Mouse (Mus musculus): Measurements from ENCODE around the gene Tle3. TPM values are rescaled to one million over a fixed set of nuclear protein-coding genes. Genes with fewer than 3 reads are reported as not detected.

The Tle3 gene
- polyA plus RNA-seq, 1 experiment from 2014 or later = 31.4 TPM

- Histone ChIP-seq H3K36me3 (replicated peaks; ENCODE audit: control insufficient read depth, insufficient read depth, low read depth, low read length) (peaks cover 28% of the 10 kb centered on the region), H3K27me3 (ENCODE audit: control insufficient read depth, insufficient read depth, low read length) (no peaks in the 10 kb centered on the region), H3K4me1 (ENCODE audit: control insufficient read depth, insufficient read depth, low read length) (peaks cover 4% of the 10 kb centered on the region), H3K27ac (replicated peaks; ENCODE audit: low read depth, low read length) (no peak overlapping the region), H3K9ac (replicated peaks; ENCODE audit: low read length) (no peak overlapping the region), H3K4me3 (ENCODE audit: low read depth, low read length) (no peak overlapping the region), H3K9me3 (replicated peaks; ENCODE audit: control insufficient read depth, low read length) (no peaks in the 10 kb centered on the region), H3K4me2 (ENCODE audit: low read depth, low read length) (no peak overlapping the region)
- ATAC-seq (replicated peaks; ENCODE audit: insufficient number of reproducible peaks, low FRiP score, low TSS enrichment, low read depth) (no peak), DNase-seq (ENCODE audit: low spot score) (no peak)
- WGBS = 91% methylated on average over 5 of the region's 5 CpGs
Measured at GRCm38 (mm10) chr9:61393847-61394246, 21.7 kb downstream of the Tle3 start.

- Histone ChIP-seq H3K27ac (replicated peaks; ENCODE audit: low read depth, low read length) (no peak overlapping the region), H3K4me2 (ENCODE audit: low read depth, low read length) (no peak overlapping the region), H3K9me3 (replicated peaks; ENCODE audit: control insufficient read depth, low read length) (no peaks in the 10 kb centered on the region), H3K27me3 (ENCODE audit: control insufficient read depth, insufficient read depth, low read length) (no peaks in the 10 kb centered on the region), H3K36me3 (replicated peaks; ENCODE audit: control insufficient read depth, insufficient read depth, low read depth, low read length) (peaks cover 34% of the 10 kb centered on the region), H3K4me3 (ENCODE audit: low read depth, low read length) (no peak overlapping the region), H3K9ac (replicated peaks; ENCODE audit: low read length) (no peak overlapping the region), H3K4me1 (ENCODE audit: control insufficient read depth, insufficient read depth, low read length) (peaks cover 3% of the 10 kb centered on the region)
- ATAC-seq (replicated peaks; ENCODE audit: insufficient number of reproducible peaks, low FRiP score, low TSS enrichment, low read depth) (0 out of 2 replicates have a peak, but pooled peaks have one; percentile 19), DNase-seq (ENCODE audit: low spot score) (no peak)
- WGBS = 70% methylated on average over 3 of the region's 3 CpGs
Measured at GRCm38 (mm10) chr9:61395071-61395470, 22.9 kb downstream of the Tle3 start.

GRCm38 (mm10) chr9:61396474-61396873, 24.3 kb downstream of the Tle3 start:
- H3K36me3 ChIP-seq (replicated peaks; ENCODE audit: control insufficient read depth, insufficient read depth, low read depth, low read length) = peaks cover 38% of the 10 kb centered on the region
- no peak overlapping the region for H3K9ac ChIP-seq (replicated peaks; ENCODE audit: low read length)
- H3K4me3 ChIP-seq (ENCODE audit: low read depth, low read length) = no peak overlapping the region
- H3K4me2 ChIP-seq (ENCODE audit: low read depth, low read length) = no peak overlapping the region
- 22% methylated on average over 13 of the region's 13 CpGs for WGBS
- DNase-seq (ENCODE audit: low spot score) (peak; percentile 63), ATAC-seq (replicated peaks; ENCODE audit: insufficient number of reproducible peaks, low FRiP score, low TSS enrichment, low read depth) (no peak; the same call in 1 of the 2 replicates)
- no peak overlapping the region for H3K27ac ChIP-seq (replicated peaks; ENCODE audit: low read depth, low read length)
- peaks cover 3% of the 10 kb centered on the region for H3K4me1 ChIP-seq (ENCODE audit: control insufficient read depth, insufficient read depth, low read length)
- no peaks in the 10 kb centered on the region for H3K9me3 ChIP-seq (replicated peaks; ENCODE audit: control insufficient read depth, low read length)
- no peaks in the 10 kb centered on the region for H3K27me3 ChIP-seq (ENCODE audit: control insufficient read depth, insufficient read depth, low read length)

- Histone ChIP-seq H3K27me3 (ENCODE audit: control insufficient read depth, insufficient read depth, low read length) (no peaks in the 10 kb centered on the region), H3K9me3 (replicated peaks; ENCODE audit: control insufficient read depth, low read length) (no peaks in the 10 kb centered on the region), H3K4me1 (ENCODE audit: control insufficient read depth, insufficient read depth, low read length) (peaks cover 3% of the 10 kb centered on the region), H3K4me3 (ENCODE audit: low read depth, low read length) (no peak overlapping the region), H3K36me3 (replicated peaks; ENCODE audit: control insufficient read depth, insufficient read depth, low read depth, low read length) (peaks cover 38% of the 10 kb centered on the region), H3K27ac (replicated peaks; ENCODE audit: low read depth, low read length) (no peak overlapping the region), H3K4me2 (ENCODE audit: low read depth, low read length) (no peak overlapping the region), H3K9ac (replicated peaks; ENCODE audit: low read length) (no peak overlapping the region)
- 66% methylated on average over 4 of the region's 4 CpGs for WGBS
- no peak for DNase-seq (ENCODE audit: low spot score)
- ATAC-seq (replicated peaks; ENCODE audit: insufficient number of reproducible peaks, low FRiP score, low TSS enrichment, low read depth) = no peak
Measured at GRCm38 (mm10) chr9:61397130-61397529, 25.0 kb downstream of the Tle3 start.

- DNase-seq (ENCODE audit: low spot score) = no peak
Measured at GRCm38 (mm10) chr9:61398160-61398559, 26.0 kb downstream of the Tle3 start.

GRCm38 (mm10) chr9:61400132-61400531, 28.0 kb downstream of the Tle3 start:
- no peak overlapping the region for H3K27ac ChIP-seq (replicated peaks; ENCODE audit: low read depth, low read length)
- H3K27me3 ChIP-seq (ENCODE audit: control insufficient read depth, insufficient read depth, low read length) = no peaks in the 10 kb centered on the region
- no peak overlapping the region for H3K4me2 ChIP-seq (ENCODE audit: low read depth, low read length)
- no peak overlapping the region for H3K4me3 ChIP-seq (ENCODE audit: low read depth, low read length)
- H3K9me3 ChIP-seq (replicated peaks; ENCODE audit: control insufficient read depth, low read length) = no peaks in the 10 kb centered on the region
- peaks cover 20% of the 10 kb centered on the region for H3K36me3 ChIP-seq (replicated peaks; ENCODE audit: control insufficient read depth, insufficient read depth, low read depth, low read length)
- 89% methylated on average over 7 of the region's 7 CpGs for WGBS
- peaks cover 15% of the 10 kb centered on the region for H3K4me1 ChIP-seq (ENCODE audit: control insufficient read depth, insufficient read depth, low read length)
- ATAC-seq (replicated peaks; ENCODE audit: insufficient number of reproducible peaks, low FRiP score, low TSS enrichment, low read depth) = no peak
- DNase-seq (ENCODE audit: low spot score) = no peak
- no peak overlapping the region for H3K9ac ChIP-seq (replicated peaks; ENCODE audit: low read length)

More at GRCm38 (mm10) chr9:61398160-61398559, 26.0 kb downstream of the Tle3 start:
- Histone ChIP-seq H3K27ac (replicated peaks; ENCODE audit: low read depth, low read length) (no peak overlapping the region), H3K4me3 (ENCODE audit: low read depth, low read length) (no peak overlapping the region), H3K4me1 (ENCODE audit: control insufficient read depth, insufficient read depth, low read length) (peaks cover 5% of the 10 kb centered on the region), H3K9me3 (replicated peaks; ENCODE audit: control insufficient read depth, low read length) (no peaks in the 10 kb centered on the region), H3K36me3 (replicated peaks; ENCODE audit: control insufficient read depth, insufficient read depth, low read depth, low read length) (peaks cover 36% of the 10 kb centered on the region), H3K27me3 (ENCODE audit: control insufficient read depth, insufficient read depth, low read length) (no peaks in the 10 kb centered on the region), H3K4me2 (ENCODE audit: low read depth, low read length) (no peak overlapping the region), H3K9ac (replicated peaks; ENCODE audit: low read length) (no peak overlapping the region)
- no peak for ATAC-seq (replicated peaks; ENCODE audit: insufficient number of reproducible peaks, low FRiP score, low TSS enrichment, low read depth)
- WGBS = 85% methylated on average over 9 of the region's 9 CpGs

GRCm38 (mm10) chr9:61401664-61402063, 29.5 kb downstream of the Tle3 start:
- Histone ChIP-seq H3K9me3 (replicated peaks; ENCODE audit: control insufficient read depth, low read length) (no peaks in the 10 kb centered on the region), H3K27ac (replicated peaks; ENCODE audit: low read depth, low read length) (no peak overlapping the region), H3K4me2 (ENCODE audit: low read depth, low read length) (no peak overlapping the region), H3K27me3 (ENCODE audit: control insufficient read depth, insufficient read depth, low read length) (no peaks in the 10 kb centered on the region), H3K9ac (replicated peaks; ENCODE audit: low read length) (no peak overlapping the region), H3K4me3 (ENCODE audit: low read depth, low read length) (no peak overlapping the region), H3K4me1 (ENCODE audit: control insufficient read depth, insufficient read depth, low read length) (peaks cover 12% of the 10 kb centered on the region), H3K36me3 (replicated peaks; ENCODE audit: control insufficient read depth, insufficient read depth, low read depth, low read length) (peaks cover 14% of the 10 kb centered on the region)
- ATAC-seq (replicated peaks; ENCODE audit: insufficient number of reproducible peaks, low FRiP score, low TSS enrichment, low read depth) = no peak
- DNase-seq (ENCODE audit: low spot score) = no peak
- 55% methylated on average over 9 of the region's 9 CpGs for WGBS

- Histone ChIP-seq H3K36me3 (replicated peaks; ENCODE audit: control insufficient read depth, insufficient read depth, low read depth, low read length) (peaks cover 14% of the 10 kb centered on the region), H3K4me2 (ENCODE audit: low read depth, low read length) (no peak overlapping the region), H3K9ac (replicated peaks; ENCODE audit: low read length) (no peak overlapping the region), H3K27ac (replicated peaks; ENCODE audit: low read depth, low read length) (no peak overlapping the region), H3K4me3 (ENCODE audit: low read depth, low read length) (no peak overlapping the region), H3K27me3 (ENCODE audit: control insufficient read depth, insufficient read depth, low read length) (no peaks in the 10 kb centered on the region), H3K4me1 (ENCODE audit: control insufficient read depth, insufficient read depth, low read length) (peaks cover 12% of the 10 kb centered on the region), H3K9me3 (replicated peaks; ENCODE audit: control insufficient read depth, low read length) (no peaks in the 10 kb centered on the region)
- 93% methylated on average over 4 of the region's 4 CpGs for WGBS
- no peak for ATAC-seq (replicated peaks; ENCODE audit: insufficient number of reproducible peaks, low FRiP score, low TSS enrichment, low read depth)
- no peak for DNase-seq (ENCODE audit: low spot score)
Measured at GRCm38 (mm10) chr9:61402268-61402667, 30.1 kb downstream of the Tle3 start.

All from embryonic facial prominence, embryonic 11.5 days (tissue).